Mouse (Mus musculus) thymus, adult 18-20 months (tissue): ENCODE data around the gene Cpt1b.

Source experiments
- DNase-seq, 2 experiments: peaks; one replicate each; pipeline ENCODE4 v3.0.0; 2022; ENCODE audit warnings: mixed read lengths in 2 of 2

Cpt1b gene

GRCm38 (mm10) chr15:89378831-89379401 is 46.7 kb downstream of the Cpt1b start, which contains the start of gene Odf3b:
TSS of gene Odf3b (minus strand) at chr15:89379282.
- DNase-seq, result no peak

- no peak for DNase-seq
Measured at GRCm38 (mm10) chr15:89377938-89378828, 47.5 kb downstream of the Cpt1b start.

DNA sequence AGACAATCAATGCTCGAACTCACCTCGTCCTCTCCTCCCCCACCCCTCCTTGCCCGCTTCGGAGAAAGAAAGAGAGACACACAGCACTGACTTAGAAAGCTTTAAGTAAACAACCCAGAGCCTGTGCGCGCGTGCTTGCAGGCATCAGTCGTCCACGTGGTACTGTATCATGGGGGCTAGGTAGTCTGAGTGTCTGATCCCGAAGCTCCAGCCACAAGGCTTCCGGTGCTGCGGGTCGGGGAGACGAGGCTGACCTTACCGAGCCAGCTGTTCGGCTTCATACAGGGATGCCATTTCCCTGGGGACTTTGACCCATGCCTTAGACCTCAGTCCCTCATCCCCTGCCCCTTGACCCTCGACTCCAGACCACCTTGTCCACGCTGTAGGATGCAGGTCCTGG is 48.3 kb downstream of the Cpt1b start:
- no peak for DNase-seq

DNA sequence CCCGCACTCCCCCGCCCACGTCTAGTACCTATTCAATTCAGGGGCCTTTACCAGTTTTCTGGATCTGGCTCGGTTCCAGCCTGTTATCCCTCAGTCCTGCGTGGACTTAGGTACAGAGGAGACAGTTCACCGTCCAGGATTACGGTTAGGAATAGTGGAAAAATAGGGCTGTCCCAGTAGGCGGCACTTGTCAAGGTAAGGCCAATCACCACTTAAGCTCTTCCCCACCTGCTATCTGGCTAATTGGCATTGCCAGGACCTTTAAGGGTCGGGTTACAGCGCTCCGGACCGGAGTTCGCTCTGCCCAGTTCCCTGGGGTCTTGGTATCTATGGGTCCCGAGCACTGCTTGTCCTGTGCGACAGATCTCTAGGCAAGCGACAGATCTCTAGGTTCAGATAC is 48.7 kb downstream of the Cpt1b start, which contains the start of gene Tymp:
Gene Tymp, minus strand, starts transcription at position 83 of the 400 bp plus-strand sequence.
- DNase-seq, result no peak

GRCm38 (mm10) chr15:89376040-89376439 is 49.6 kb downstream of the Cpt1b start:
- DNase-seq, result no peak

GRCm38 (mm10) chr15:89374801-89375534 is 50.7 kb downstream of the Cpt1b start:
- DNase-seq, result no peak

- DNase-seq, result no peak
Measured at GRCm38 (mm10) chr15:89374340-89374739, 51.3 kb downstream of the Cpt1b start.

DNA sequence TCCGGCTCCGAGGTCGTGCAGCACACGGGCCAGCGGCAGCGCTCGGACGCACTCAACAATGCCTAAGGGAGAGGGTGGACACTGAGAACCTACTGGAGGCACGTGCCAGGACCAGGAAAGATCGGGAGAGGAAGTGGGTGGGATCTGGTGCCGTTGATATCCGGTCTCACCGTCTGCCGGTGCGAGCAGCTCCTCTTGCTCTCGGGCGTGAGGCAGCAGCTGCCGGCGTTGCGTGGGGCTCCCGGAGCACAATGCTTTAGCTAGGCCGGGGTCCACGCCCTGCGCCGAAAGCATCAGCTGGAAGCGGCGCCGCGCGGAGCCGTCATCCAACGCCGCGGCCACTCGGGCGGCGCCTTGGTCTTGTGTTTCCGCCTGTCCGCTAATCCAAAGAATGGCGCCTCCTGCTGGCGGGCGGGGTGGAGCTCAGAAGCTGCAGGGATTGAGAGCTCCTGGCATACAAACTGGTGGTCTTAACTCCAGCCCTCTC is 51.9 kb downstream of the Cpt1b start, which contains the start of gene Sco2:
Gene Sco2, minus strand, starts transcription at position 85 of the 487 bp plus-strand sequence.
- DNase-seq, result peak; percentile 75 to 80

GRCm38 (mm10) chr15:89373027-89373761 is 52.5 kb downstream of the Cpt1b start:
- DNase-seq, result peak; percentile 70 to 78

GRCm38 (mm10) chr15:89372536-89372935 is 53.1 kb downstream of the Cpt1b start:
- DNase-seq, result no peak

- no peak for DNase-seq
Measured at GRCm38 (mm10) chr15:89372068-89372467, 53.6 kb downstream of the Cpt1b start.
